Mouse (Mus musculus) midbrain, embryonic 12.5 days (tissue): ENCODE data around the gene Arfgef3. TPM values are rescaled to one million over a fixed set of nuclear protein-coding genes. Genes with fewer than 3 reads are reported as not detected.
A peak's percentile ranks its signal among the peaks of the same experiment; 100 is the strongest.
"Not testable (repeated sequence)": the region's sequence is repeated elsewhere in the genome, so short reads cannot be mapped to it uniquely, and the experiment has no call there.

Experiments
- ATAC-seq: fragments of 200-750 bp; cut with Nextera tagmentation; 2 replicates; pipeline ENCODE4 v1.8.0; 2017; ENCODE audit warnings: low read depth, moderate TSS enrichment, moderate library complexity; ENCODE audit not compliant: low FRiP score
- H3K27ac ChIP-seq: fragments of 300-500 bp; sonication (generic); replicated peaks from 2 replicates; pipeline ENCODE4 v1.5.1; 2016; ENCODE audit warnings: mild to moderate bottlenecking
- H3K27me3 ChIP-seq: fragments of 300-500 bp; sonication (generic); 2 replicates; pipeline ENCODE4 v1.6.1; 2016; ENCODE audit warnings: mild to moderate bottlenecking
- H3K36me3 ChIP-seq: fragments of 300-500 bp; sonication (generic); 2 replicates; pipeline ENCODE4 v1.6.1; 2016
- H3K4me1 ChIP-seq: fragments of 300-500 bp; sonication (generic); 2 replicates; pipeline ENCODE4 v1.6.1; 2016
- H3K4me2 ChIP-seq: fragments of 300-500 bp; sonication (generic); replicated peaks from 2 replicates; pipeline ENCODE4 v1.6.1; 2016; ENCODE audit warnings: mild to moderate bottlenecking, moderate library complexity
- H3K4me3 ChIP-seq: fragments of 300-500 bp; sonication (generic); 2 replicates; pipeline ENCODE4 v1.5.1; 2016; ENCODE audit warnings: mild to moderate bottlenecking
- H3K9ac ChIP-seq: fragments of 300-500 bp; sonication (generic); replicated peaks from 2 replicates; pipeline ENCODE4 v1.6.1; 2016; ENCODE audit warnings: mild to moderate bottlenecking, moderate library complexity
- H3K9me3 ChIP-seq: fragments of 300-500 bp; sonication (generic); 2 replicates; pipeline ENCODE4 v1.6.1; 2016; ENCODE audit warnings: mild to moderate bottlenecking
- WGBS: fragments of 180-500 bp; shearing (Covaris S2); methylation state at CpG from one replicate; pipeline ENCODE4 v1.1.7; 2016; 5-methylcytosine and 5-hydroxymethylcytosine counted together
- polyA plus RNA-seq: library from polyadenylated mRNA; unstranded; fragments of >200 nt; fragmentation: Nextera tagmentation; extraction: Ambion mirVana; gene quantifications from 2 replicates; pipeline ENCODE4 v1.2.1, GENCODE M21; 2016

Arfgef3 gene
- polyA plus RNA-seq, 1 experiment from 2014 or later, result 3.1 TPM

- ATAC-seq, result no peak
- no peaks in the 10 kb centered on the region for H3K4me1 ChIP-seq
- no peak overlapping the region for H3K27ac ChIP-seq
- H3K4me3 ChIP-seq, result no peak overlapping the region
- no peak overlapping the region for H3K9ac ChIP-seq
- 84% methylated on average over 7 of the region's 7 CpGs for WGBS
- H3K27me3 ChIP-seq, result no peaks in the 10 kb centered on the region
- H3K36me3 ChIP-seq, result no peaks in the 10 kb centered on the region
- H3K4me2 ChIP-seq, result no peak overlapping the region
- no peaks in the 10 kb centered on the region for H3K9me3 ChIP-seq
Measured at GRCm38 (mm10) chr10:18634405-18634985, 109.3 kb downstream of the Arfgef3 start.

- no peak overlapping the region for H3K9ac ChIP-seq
- ATAC-seq, result no peak
- 90% methylated on average over 8 of the region's 8 CpGs for WGBS
- no peaks in the 10 kb centered on the region for H3K9me3 ChIP-seq
- H3K4me1 ChIP-seq, result no peaks in the 10 kb centered on the region
- no peaks in the 10 kb centered on the region for H3K27me3 ChIP-seq
- no peak overlapping the region for H3K27ac ChIP-seq
- no peak overlapping the region for H3K4me3 ChIP-seq
- no peaks in the 10 kb centered on the region for H3K36me3 ChIP-seq
- H3K4me2 ChIP-seq, result no peak overlapping the region
Measured at GRCm38 (mm10) chr10:18630498-18630897, 113.3 kb downstream of the Arfgef3 start.

GRCm38 (mm10) chr10:18627530-18627929, 116.2 kb downstream of the Arfgef3 start:
- H3K4me3 ChIP-seq, result no peak overlapping the region
- no peak overlapping the region for H3K27ac ChIP-seq
- H3K4me1 ChIP-seq, result no peaks in the 10 kb centered on the region
- no peak for ATAC-seq
- H3K36me3 ChIP-seq, result no peaks in the 10 kb centered on the region
- 89% methylated on average over 6 of the region's 6 CpGs for WGBS
- no peaks in the 10 kb centered on the region for H3K27me3 ChIP-seq
- no peak overlapping the region for H3K9ac ChIP-seq
- no peaks in the 10 kb centered on the region for H3K9me3 ChIP-seq
- no peak overlapping the region for H3K4me2 ChIP-seq

- ATAC-seq, result no peak
- H3K9ac ChIP-seq, result no peak overlapping the region
- no peaks in the 10 kb centered on the region for H3K9me3 ChIP-seq
- H3K36me3 ChIP-seq, result no peaks in the 10 kb centered on the region
- H3K4me1 ChIP-seq, result no peaks in the 10 kb centered on the region
- 87% methylated on average over 2 of the region's 2 CpGs for WGBS
- no peaks in the 10 kb centered on the region for H3K27me3 ChIP-seq
- H3K4me3 ChIP-seq, result no peak overlapping the region
- H3K4me2 ChIP-seq, result no peak overlapping the region
- H3K27ac ChIP-seq, result no peak overlapping the region
Measured at GRCm38 (mm10) chr10:18612796-18613195, 131.0 kb downstream of the Arfgef3 start.

GRCm38 (mm10) chr10:18604827-18605535, 138.8 kb downstream of the Arfgef3 start:
- H3K4me2 ChIP-seq, H3K9me3 ChIP-seq, H3K27ac ChIP-seq, H3K36me3 ChIP-seq, H3K9ac ChIP-seq, H3K4me1 ChIP-seq, H3K27me3 ChIP-seq, ATAC-seq, H3K4me3 ChIP-seq: not testable (repeated sequence)
- 53% methylated on average over 5 of the region's 5 CpGs for WGBS

GRCm38 (mm10) chr10:18602030-18602429, 141.7 kb downstream of the Arfgef3 start:
- Histone ChIP-seq H3K4me1 (no peaks in the 10 kb centered on the region), H3K4me2 (no peak overlapping the region)
- 0 out of 2 replicates have a peak, but pooled peaks have one; percentile 23 for ATAC-seq

GRCm38 (mm10) chr10:18597601-18598000, 146.1 kb downstream of the Arfgef3 start:
- Histone ChIP-seq H3K27ac (no peak overlapping the region), H3K4me3 (no peak overlapping the region), H3K4me1 (no peaks in the 10 kb centered on the region), H3K9ac (no peak overlapping the region), H3K9me3 (no peaks in the 10 kb centered on the region), H3K36me3 (no peaks in the 10 kb centered on the region), H3K27me3 (no peaks in the 10 kb centered on the region), H3K4me2 (no peak overlapping the region)
- 90% methylated on average over 6 of the region's 6 CpGs for WGBS
- ATAC-seq, result no peak

More at GRCm38 (mm10) chr10:18602030-18602429, 141.7 kb downstream of the Arfgef3 start:
- H3K4me3 ChIP-seq, result no peak overlapping the region
- H3K27me3 ChIP-seq, result no peaks in the 10 kb centered on the region
- no peaks in the 10 kb centered on the region for H3K36me3 ChIP-seq
- no peaks in the 10 kb centered on the region for H3K9me3 ChIP-seq
- WGBS, result 21% methylated on average over 4 of the region's 4 CpGs
- H3K9ac ChIP-seq, result no peak overlapping the region
- no peak overlapping the region for H3K27ac ChIP-seq

GRCm38 (mm10) chr10:18589455-18589854, 154.3 kb downstream of the Arfgef3 start:
- Histone ChIP-seq H3K4me1 (no peaks in the 10 kb centered on the region), H3K9ac (no peak overlapping the region), H3K4me3 (no peak overlapping the region), H3K9me3 (no peaks in the 10 kb centered on the region), H3K36me3 (peaks cover 8% of the 10 kb centered on the region; the same call in 1 of the 2 replicates), H3K27me3 (no peaks in the 10 kb centered on the region), H3K4me2 (no peak overlapping the region), H3K27ac (no peak overlapping the region)
- ATAC-seq, result no peak
- WGBS, result 89% methylated on average over 5 of the region's 5 CpGs

- Histone ChIP-seq H3K4me1 (no peaks in the 10 kb centered on the region), H3K27ac (no peak overlapping the region), H3K9me3 (no peaks in the 10 kb centered on the region), H3K9ac (no peak overlapping the region), H3K4me2 (no peak overlapping the region), H3K36me3 (no peaks in the 10 kb centered on the region), H3K27me3 (no peaks in the 10 kb centered on the region), H3K4me3 (no peak overlapping the region)
- no peak for ATAC-seq
- WGBS, result 5% methylated on average over 7 of the region's 7 CpGs
Measured at GRCm38 (mm10) chr10:18584188-18584587, 159.6 kb downstream of the Arfgef3 start.

GRCm38 (mm10) chr10:18572581-18572980, 171.2 kb downstream of the Arfgef3 start:
- no peak for ATAC-seq
- Histone ChIP-seq H3K4me2 (no peak overlapping the region), H3K27ac (no peak overlapping the region), H3K36me3 (no peaks in the 10 kb centered on the region), H3K9ac (no peak overlapping the region), H3K4me3 (no peak overlapping the region), H3K4me1 (no peaks in the 10 kb centered on the region), H3K9me3 (no peaks in the 10 kb centered on the region), H3K27me3 (no peaks in the 10 kb centered on the region)
- 63% methylated on average over 2 of the region's 2 CpGs for WGBS

- no peaks in the 10 kb centered on the region for H3K36me3 ChIP-seq
- no peak overlapping the region for H3K27ac ChIP-seq
- no peaks in the 10 kb centered on the region for H3K9me3 ChIP-seq
- no peak overlapping the region for H3K4me3 ChIP-seq
- ATAC-seq, result no peak
- no peaks in the 10 kb centered on the region for H3K27me3 ChIP-seq
- no peaks in the 10 kb centered on the region for H3K4me1 ChIP-seq
- WGBS, result 9% methylated on average over 4 of the region's 4 CpGs
- no peak overlapping the region for H3K9ac ChIP-seq
- no peak overlapping the region for H3K4me2 ChIP-seq
Measured at GRCm38 (mm10) chr10:18562940-18563339, 180.8 kb downstream of the Arfgef3 start.

- Histone ChIP-seq H3K4me2 (no peak overlapping the region), H3K9me3 (no peaks in the 10 kb centered on the region), H3K27ac (no peak overlapping the region), H3K27me3 (no peaks in the 10 kb centered on the region), H3K4me3 (no peak overlapping the region), H3K9ac (no peak overlapping the region), H3K36me3 (no peaks in the 10 kb centered on the region), H3K4me1 (no peaks in the 10 kb centered on the region)
- no peak for ATAC-seq
- WGBS, result 58% methylated on average over 5 of the region's 5 CpGs
Measured at GRCm38 (mm10) chr10:18561445-18561844, 182.3 kb downstream of the Arfgef3 start.
